Mouse (Mus musculus): ENCODE data around the gene Abhd2. TPM values are rescaled to one million over a fixed set of nuclear protein-coding genes. Genes with fewer than 3 reads are reported as not detected.
A peak's percentile ranks its signal among the peaks of the same experiment; 100 is the strongest.

The Abhd2 gene
- polyA plus RNA-seq, 1 experiment from 2014 or later = 20.3 TPM

DNA sequence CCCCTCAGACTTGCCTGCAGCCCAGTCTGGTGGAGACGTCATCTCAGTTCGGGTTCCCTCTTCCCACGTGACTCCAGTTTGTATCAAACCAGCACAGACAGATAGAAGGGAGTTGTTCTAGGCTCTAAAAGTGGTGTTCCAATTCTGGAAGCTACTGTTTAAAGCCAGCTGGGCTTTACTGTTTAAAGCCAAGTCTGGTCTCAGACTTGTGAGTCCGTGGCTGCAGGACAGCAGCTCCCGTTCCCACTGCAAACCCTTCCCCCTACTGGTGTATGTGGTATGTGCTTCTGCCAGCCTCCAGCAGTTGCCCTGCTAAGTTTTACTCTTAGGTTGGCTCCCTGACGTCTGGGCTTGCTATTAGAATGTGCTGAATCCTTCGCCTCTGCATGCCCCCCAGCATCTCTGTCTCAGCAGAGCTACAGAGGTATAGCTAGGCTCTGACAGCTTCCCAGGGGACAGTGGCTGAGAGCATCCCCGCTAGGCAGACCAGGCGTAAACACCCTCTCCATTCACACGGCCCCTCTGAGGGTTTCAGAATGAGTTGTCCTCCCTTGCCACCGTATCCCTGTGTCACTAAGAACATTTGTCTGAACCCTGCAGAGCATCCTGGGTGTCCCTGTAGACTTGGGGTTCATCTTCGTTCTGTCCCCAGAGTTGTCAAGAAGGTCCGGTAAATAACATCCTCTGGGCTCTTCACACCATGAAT is 74.3 kb downstream of the Abhd2 start:
- Histone ChIP-seq H3K9ac (replicated peaks; ENCODE audit: low read depth, low read length) (no peak overlapping the region), H3K4me3 (ENCODE audit: low read depth, low read length) (no peak overlapping the region), H3K4me1 (ENCODE audit: control insufficient read depth, insufficient read depth, low read length) (no peaks in the 10 kb centered on the region), H3K36me3 (ENCODE audit: control insufficient read depth, insufficient read depth, low read length) (no peaks in the 10 kb centered on the region; the same call in 1 of the 2 replicates), H3K27me3 (ENCODE audit: control insufficient read depth, insufficient read depth, low read length) (no peaks in the 10 kb centered on the region), H3K9me3 (ENCODE audit: control insufficient read depth, low read length) (no peaks in the 10 kb centered on the region), H3K27ac (ENCODE audit: low read depth, low read length) (no peak overlapping the region), H3K4me2 (ENCODE audit: low read depth, low read length) (no peak overlapping the region)
- no peak for ATAC-seq (ENCODE audit: low read depth)
- WGBS = 76% methylated on average over 13 of the region's 13 CpGs

- 85% methylated on average over 8 of the region's 8 CpGs for WGBS
- ATAC-seq (ENCODE audit: low read depth) = no peak
- Histone ChIP-seq H3K9me3 (ENCODE audit: control insufficient read depth, low read length) (no peaks in the 10 kb centered on the region), H3K4me1 (ENCODE audit: control insufficient read depth, insufficient read depth, low read length) (no peaks in the 10 kb centered on the region), H3K4me2 (ENCODE audit: low read depth, low read length) (no peak overlapping the region), H3K36me3 (ENCODE audit: control insufficient read depth, insufficient read depth, low read length) (peaks cover 5% of the 10 kb centered on the region; the same call in 1 of the 2 replicates), H3K4me3 (ENCODE audit: low read depth, low read length) (no peak overlapping the region), H3K27me3 (ENCODE audit: control insufficient read depth, insufficient read depth, low read length) (no peaks in the 10 kb centered on the region), H3K27ac (ENCODE audit: low read depth, low read length) (no peak overlapping the region), H3K9ac (replicated peaks; ENCODE audit: low read depth, low read length) (no peak overlapping the region)
Measured at GRCm38 (mm10) chr7:79348816-79349215, 75.8 kb downstream of the Abhd2 start.

GRCm38 (mm10) chr7:79349738-79350386 is 76.9 kb downstream of the Abhd2 start:
- Histone ChIP-seq H3K9me3 (ENCODE audit: control insufficient read depth, low read length) (no peaks in the 10 kb centered on the region), H3K4me1 (ENCODE audit: control insufficient read depth, insufficient read depth, low read length) (no peaks in the 10 kb centered on the region), H3K9ac (replicated peaks; ENCODE audit: low read depth, low read length) (no peak overlapping the region), H3K36me3 (ENCODE audit: control insufficient read depth, insufficient read depth, low read length) (peaks cover 13% of the 10 kb centered on the region), H3K4me3 (ENCODE audit: low read depth, low read length) (no peak overlapping the region), H3K27ac (ENCODE audit: low read depth, low read length) (no peak overlapping the region), H3K27me3 (ENCODE audit: control insufficient read depth, insufficient read depth, low read length) (no peaks in the 10 kb centered on the region), H3K4me2 (ENCODE audit: low read depth, low read length) (no peak overlapping the region)
- peak; percentile 65; the same call in 1 of the 2 replicates for ATAC-seq (ENCODE audit: low read depth)
- WGBS = 42% methylated on average over 12 of the region's 12 CpGs

DNA sequence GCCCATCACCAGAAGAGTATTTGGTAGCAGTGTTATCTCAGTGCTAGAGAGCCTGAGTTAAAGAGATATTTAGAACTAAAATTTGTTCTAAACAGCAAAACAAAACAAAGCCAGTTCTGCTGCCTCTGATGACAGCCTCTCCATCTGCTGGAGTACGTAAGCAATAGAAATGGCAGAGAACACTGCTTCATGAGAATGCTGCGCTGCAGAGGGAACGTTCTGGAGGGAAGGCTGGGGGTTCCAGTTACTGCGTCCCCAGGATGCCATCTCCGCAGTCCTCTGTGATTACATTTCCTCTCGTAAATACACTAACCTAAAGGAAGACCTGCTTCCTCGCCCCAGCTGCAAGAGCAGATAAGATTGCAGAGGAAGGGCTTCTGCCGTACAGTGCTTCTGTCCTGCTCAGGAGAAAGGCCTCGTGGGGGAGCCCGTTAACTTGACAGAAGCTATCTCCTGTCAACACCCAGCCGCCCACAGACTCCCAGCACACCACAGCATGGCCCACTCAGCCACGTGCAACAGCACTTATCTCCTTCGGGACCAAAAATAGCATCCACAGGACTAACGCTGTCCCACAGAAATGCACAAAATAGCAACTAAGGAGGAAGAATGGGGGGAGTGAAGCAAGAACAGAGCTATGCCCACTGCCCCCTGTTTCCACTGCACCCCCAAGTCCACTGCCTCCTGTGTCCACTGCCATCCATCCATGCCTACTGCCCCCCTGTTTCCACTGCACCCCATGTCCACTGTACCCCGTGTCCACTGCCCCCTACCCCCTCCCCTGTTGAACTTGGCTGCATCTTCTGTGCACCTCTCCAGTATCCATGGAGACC is 85.6 kb downstream of the Abhd2 start:
- Histone ChIP-seq H3K27ac (ENCODE audit: low read depth, low read length) (no peak overlapping the region), H3K27me3 (ENCODE audit: control insufficient read depth, insufficient read depth, low read length) (no peaks in the 10 kb centered on the region), H3K36me3 (ENCODE audit: control insufficient read depth, insufficient read depth, low read length) (peaks cover 34% of the 10 kb centered on the region), H3K4me3 (ENCODE audit: low read depth, low read length) (no peak overlapping the region), H3K9me3 (ENCODE audit: control insufficient read depth, low read length) (no peaks in the 10 kb centered on the region), H3K4me1 (ENCODE audit: control insufficient read depth, insufficient read depth, low read length) (0 out of 2 replicates have a peak, but pooled peaks cover 2% of the 10 kb centered on the region), H3K9ac (replicated peaks; ENCODE audit: low read depth, low read length) (no peak overlapping the region), H3K4me2 (ENCODE audit: low read depth, low read length) (no peak overlapping the region)
- ATAC-seq (ENCODE audit: low read depth) = no peak
- WGBS = 73% methylated on average over 15 of the region's 15 CpGs

DNA sequence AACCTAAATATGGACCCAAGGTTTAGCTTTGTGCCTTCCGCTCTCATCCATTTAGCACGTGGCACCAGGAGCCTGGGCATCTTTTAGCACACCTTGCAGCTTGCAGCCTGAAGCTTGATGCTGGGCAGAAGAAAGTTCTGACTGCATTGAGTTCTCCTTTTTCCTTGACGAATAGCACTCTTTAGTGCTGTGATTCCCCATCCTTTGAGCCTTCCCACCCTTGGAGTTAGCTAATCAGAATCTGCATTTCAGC is 86.1 kb downstream of the Abhd2 start:
- Histone ChIP-seq H3K4me2 (ENCODE audit: low read depth, low read length) (no peak overlapping the region), H3K27me3 (ENCODE audit: control insufficient read depth, insufficient read depth, low read length) (no peaks in the 10 kb centered on the region), H3K4me3 (ENCODE audit: low read depth, low read length) (no peak overlapping the region), H3K27ac (ENCODE audit: low read depth, low read length) (no peak overlapping the region), H3K36me3 (ENCODE audit: control insufficient read depth, insufficient read depth, low read length) (peaks cover 30% of the 10 kb centered on the region), H3K9me3 (ENCODE audit: control insufficient read depth, low read length) (no peaks in the 10 kb centered on the region), H3K4me1 (ENCODE audit: control insufficient read depth, insufficient read depth, low read length) (0 out of 2 replicates have a peak, but pooled peaks cover 2% of the 10 kb centered on the region), H3K9ac (replicated peaks; ENCODE audit: low read depth, low read length) (no peak overlapping the region)
- WGBS = 81% methylated on average over 3 of the region's 3 CpGs
- ATAC-seq (ENCODE audit: low read depth) = no peak

- peaks cover 23% of the 10 kb centered on the region for H3K36me3 ChIP-seq (ENCODE audit: control insufficient read depth, insufficient read depth, low read length)
Measured at GRCm38 (mm10) chr7:79360056-79360455, 87.1 kb downstream of the Abhd2 start.

GRCm38 (mm10) chr7:79362208-79362607 is 89.2 kb downstream of the Abhd2 start:
- Histone ChIP-seq H3K4me1 (ENCODE audit: control insufficient read depth, insufficient read depth, low read length) (0 out of 2 replicates have a peak, but pooled peaks cover 2% of the 10 kb centered on the region), H3K27me3 (ENCODE audit: control insufficient read depth, insufficient read depth, low read length) (no peaks in the 10 kb centered on the region), H3K4me3 (ENCODE audit: low read depth, low read length) (no peak overlapping the region), H3K9ac (replicated peaks; ENCODE audit: low read depth, low read length) (no peak overlapping the region), H3K4me2 (ENCODE audit: low read depth, low read length) (no peak overlapping the region), H3K9me3 (ENCODE audit: control insufficient read depth, low read length) (no peaks in the 10 kb centered on the region), H3K27ac (ENCODE audit: low read depth, low read length) (peak overlapping the region; percentile 49; the same call in 1 of the 2 replicates), H3K36me3 (ENCODE audit: control insufficient read depth, insufficient read depth, low read length) (peaks cover 12% of the 10 kb centered on the region; the same call in 1 of the 2 replicates)
- peak; percentile 80; the same call in 1 of the 2 replicates for ATAC-seq (ENCODE audit: low read depth)
- 33% methylated on average over 8 of the region's 8 CpGs for WGBS

More at GRCm38 (mm10) chr7:79360056-79360455, 87.1 kb downstream of the Abhd2 start:
- Histone ChIP-seq H3K9me3 (ENCODE audit: control insufficient read depth, low read length) (no peaks in the 10 kb centered on the region), H3K4me1 (ENCODE audit: control insufficient read depth, insufficient read depth, low read length) (0 out of 2 replicates have a peak, but pooled peaks cover 2% of the 10 kb centered on the region), H3K9ac (replicated peaks; ENCODE audit: low read depth, low read length) (no peak overlapping the region), H3K4me2 (ENCODE audit: low read depth, low read length) (no peak overlapping the region), H3K27me3 (ENCODE audit: control insufficient read depth, insufficient read depth, low read length) (no peaks in the 10 kb centered on the region), H3K4me3 (ENCODE audit: low read depth, low read length) (no peak overlapping the region), H3K27ac (ENCODE audit: low read depth, low read length) (no peak overlapping the region)
- 43% methylated on average over 11 of the region's 11 CpGs for WGBS
- ATAC-seq (ENCODE audit: low read depth) = no peak

DNA sequence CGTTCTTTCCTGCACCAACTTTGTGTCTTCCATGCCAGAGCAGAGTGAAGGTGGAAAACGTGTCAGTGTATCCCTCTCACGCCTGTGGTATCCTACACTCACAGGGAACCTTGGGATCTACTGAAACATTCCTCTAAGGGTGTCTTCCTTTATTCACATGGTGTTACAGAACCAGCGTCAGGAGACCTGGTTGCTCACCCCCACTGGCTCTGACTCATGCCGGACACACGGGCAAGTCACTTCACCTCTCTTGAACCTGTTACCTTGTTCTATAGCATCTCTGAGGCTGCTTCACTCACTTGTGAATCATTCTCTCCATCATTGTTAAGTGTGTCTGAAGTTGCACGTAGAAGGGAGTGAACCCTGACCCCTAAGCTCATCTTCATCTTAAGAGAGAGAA is 89.8 kb downstream of the Abhd2 start:
- ATAC-seq (ENCODE audit: low read depth) = no peak
- WGBS = 87% methylated on average over 7 of the region's 7 CpGs
- Histone ChIP-seq H3K4me1 (ENCODE audit: control insufficient read depth, insufficient read depth, low read length) (0 out of 2 replicates have a peak, but pooled peaks cover 2% of the 10 kb centered on the region), H3K27me3 (ENCODE audit: control insufficient read depth, insufficient read depth, low read length) (no peaks in the 10 kb centered on the region), H3K27ac (ENCODE audit: low read depth, low read length) (peak overlapping the region; percentile 70; the same call in 1 of the 2 replicates), H3K9ac (replicated peaks; ENCODE audit: low read depth, low read length) (no peak overlapping the region), H3K4me2 (ENCODE audit: low read depth, low read length) (no peak overlapping the region), H3K36me3 (ENCODE audit: control insufficient read depth, insufficient read depth, low read length) (peaks cover 12% of the 10 kb centered on the region; the same call in 1 of the 2 replicates), H3K9me3 (ENCODE audit: control insufficient read depth, low read length) (no peaks in the 10 kb centered on the region), H3K4me3 (ENCODE audit: low read depth, low read length) (no peak overlapping the region)
